Mouse (Mus musculus): Measurements from ENCODE around the gene Minpp1.

DNA sequence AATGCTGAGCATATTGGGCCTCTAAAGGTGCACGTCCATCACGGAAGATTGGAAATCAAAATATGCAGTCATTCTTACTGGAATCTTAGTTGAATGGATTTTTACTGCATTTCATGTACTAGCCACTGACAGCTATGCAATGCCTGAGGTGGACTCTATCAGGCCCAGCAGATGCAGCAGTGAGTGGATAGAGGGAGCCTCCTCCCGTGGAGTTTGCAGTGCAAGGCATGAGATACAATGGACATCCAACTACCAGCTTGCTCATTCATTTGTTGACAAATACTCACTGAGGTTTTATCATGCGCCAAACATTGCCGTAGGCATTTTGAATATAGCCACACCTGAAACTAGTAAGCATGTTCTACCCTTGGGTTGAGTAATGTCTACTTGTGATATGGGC, 18.2 kb upstream of the Minpp1 start:
- TF ChIP-seq CTCF (IDR thresholded peaks at IDR 0.05; ENCODE audit: low read depth, low read length) (no peak), POLR2A (IDR thresholded peaks at IDR 0.05; ENCODE audit: extremely low read depth, insufficient read depth, low read length) (no peak)

Measured in liver, adult 2 months (tissue).